Mouse (Mus musculus) megakaryocyte, embryonic 14.5 days (primary cell): ENCODE data around the gene Usp27x.

Source experiments
- FLI1 ChIP-seq: IDR thresholded peaks from 2 replicates; pipeline ENCODE4 v1.6.1; 2012; ENCODE audit warnings: low read length, inconsistent platforms, mixed read lengths
- GATA1 ChIP-seq: IDR thresholded peaks from 3 replicates; pipeline ENCODE4 v1.6.1; 2012; ENCODE audit warnings: mixed read lengths, low read length, inconsistent platforms, borderline replicate concordance

- TF ChIP-seq GATA1, result no peak
- TF ChIP-seq FLI1, result no peak
Measured at GRCm38 (mm10) chrX:7422691-7423111, 47.1 kb upstream of the Usp27x start.
